Mouse (Mus musculus) heart, adult 10 weeks (tissue): ENCODE measurements around the gene Gtf3c4. TPM values are rescaled to one million over a fixed set of nuclear protein-coding genes. Genes with fewer than 3 reads are reported as not detected.

Experiments used
- polyA plus RNA-seq: library from polyadenylated mRNA; stranded (reverse); fragments of 350-450 nt; fragmentation: Illumina TruSeq; extraction: RNeasy Lipid Tissue Mini Kit (QIAGEN cat#74804); gene quantifications from one replicate; pipeline ENCODE4 v1.2.3, GENCODE M21; 2014; ENCODE audit warnings: low read depth, low replicate concordance

The Gtf3c4 gene
- 12.0 TPM for polyA plus RNA-seq

DNA sequence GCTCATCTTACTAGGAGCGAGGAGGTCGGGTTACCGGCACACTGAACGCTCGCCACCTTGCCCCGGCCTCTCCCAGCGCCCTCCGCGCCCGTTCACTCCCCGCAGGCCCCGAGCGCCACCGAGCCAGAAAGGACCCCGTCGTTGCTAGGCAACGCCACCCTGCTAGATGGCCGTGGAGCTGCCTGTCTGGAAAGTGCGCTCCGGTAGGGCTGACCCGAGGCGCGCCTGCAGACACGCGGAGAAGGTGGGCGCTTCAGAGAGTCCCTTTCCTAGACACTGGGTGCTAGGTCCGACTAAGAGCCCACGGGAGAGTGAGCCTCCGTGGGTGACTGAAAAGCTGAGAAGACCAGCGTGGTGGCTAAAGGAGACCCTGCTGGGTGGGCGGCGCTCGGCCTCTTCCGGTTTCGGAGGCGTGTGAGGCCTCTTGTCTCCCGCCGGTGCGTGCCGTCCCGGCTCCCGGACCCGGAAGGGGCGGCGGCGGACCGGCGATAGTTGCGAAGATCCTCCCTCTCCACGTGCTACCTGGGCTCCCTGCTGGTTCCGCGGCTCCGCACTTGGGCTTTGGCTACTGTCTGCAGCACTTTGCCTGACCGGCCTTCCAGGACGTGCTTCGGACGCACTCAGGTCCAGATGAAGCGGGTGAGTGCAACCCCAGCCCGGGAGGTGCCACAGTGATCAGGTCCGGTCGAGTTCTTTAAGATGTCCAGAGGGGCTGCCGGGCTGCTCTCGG lies at the start of gene Gtf3c4, which contains the start of gene Ddx31:
Gtf3c4 (minus strand) TSS at position 139 of the 730 bp plus-strand sequence.
Ddx31 (plus strand) TSS at position 185 of the 730 bp plus-strand sequence.

Other genes with a start within 250 kb of the Gtf3c4 start
- not detected for gene Gfi1b, start 218.4 kb downstream of the Gtf3c4 start, polyA plus RNA-seq
- gene Tsc1, start 199.1 kb downstream of the Gtf3c4 start, polyA plus RNA-seq, result 17.2 TPM
- gene Spaca9, start 140.6 kb downstream of the Gtf3c4 start, polyA plus RNA-seq, result not detected
- not detected for gene Ak8, start 140.2 kb downstream of the Gtf3c4 start, polyA plus RNA-seq
- 3.1 TPM for gene Ddx31, start within 50 bp of the Gtf3c4 start, polyA plus RNA-seq
- not detected for gene Barhl1, start 76.3 kb upstream of the Gtf3c4 start, polyA plus RNA-seq
- not detected for gene Cfap77, start 214.7 kb upstream of the Gtf3c4 start, polyA plus RNA-seq
- gene Ttf1, start 219.9 kb upstream of the Gtf3c4 start, polyA plus RNA-seq, result 7.4 TPM